Mouse (Mus musculus): ENCODE data around the gene Srsf1.

Srsf1 gene

DNA sequence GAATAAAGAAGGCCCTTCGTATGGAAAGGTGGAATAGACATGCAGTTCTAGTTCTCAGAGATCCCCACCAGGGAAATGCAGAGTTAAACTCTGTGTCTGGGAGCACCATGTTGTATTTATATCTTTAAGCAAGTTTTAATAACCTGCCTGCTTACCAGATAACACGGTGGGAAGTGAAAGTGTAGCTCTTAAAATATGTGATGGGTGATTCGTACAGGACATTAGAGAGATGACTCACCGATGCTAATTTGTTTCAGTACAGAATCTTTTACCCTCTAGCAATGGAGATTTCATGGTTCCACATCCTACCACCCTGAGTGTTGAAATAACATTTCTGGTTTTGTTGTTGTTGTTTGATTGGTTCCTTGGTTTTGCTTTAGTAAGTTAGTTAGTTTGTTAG lies 23.2 kb downstream of the Srsf1 start:
- DNase-seq (ENCODE audit: low spot score in 2 of 2) = no peak

GRCm38 (mm10) chr11:88071113-88071512 lies 23.9 kb downstream of the Srsf1 start:
- DNase-seq (ENCODE audit: low spot score in 2 of 2) = no peak

DNA sequence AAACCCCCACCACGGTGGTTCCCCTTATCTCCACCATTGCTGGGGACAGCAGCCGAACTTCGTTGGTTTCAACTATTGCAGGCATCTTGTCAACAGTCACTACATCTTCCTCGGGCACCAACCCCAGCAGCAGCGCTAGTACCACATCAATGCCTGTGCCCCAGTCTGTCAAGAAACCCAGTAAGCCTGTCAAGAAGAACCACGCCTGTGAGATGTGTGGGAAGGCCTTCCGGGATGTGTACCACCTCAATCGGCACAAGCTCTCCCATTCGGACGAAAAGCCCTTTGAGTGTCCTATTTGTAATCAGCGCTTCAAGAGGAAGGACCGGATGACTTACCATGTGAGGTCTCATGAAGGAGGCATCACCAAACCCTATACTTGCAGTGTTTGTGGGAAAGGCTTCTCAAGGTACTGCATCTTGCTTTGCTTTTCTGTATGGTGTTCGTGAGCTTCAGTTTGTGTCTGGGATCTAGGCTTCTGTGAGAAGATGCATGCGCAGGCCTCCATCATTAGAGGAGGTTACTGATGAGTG lies 26.2 kb downstream of the Srsf1 start:
- no peak for DNase-seq (ENCODE audit: low spot score in 2 of 2)

DNA sequence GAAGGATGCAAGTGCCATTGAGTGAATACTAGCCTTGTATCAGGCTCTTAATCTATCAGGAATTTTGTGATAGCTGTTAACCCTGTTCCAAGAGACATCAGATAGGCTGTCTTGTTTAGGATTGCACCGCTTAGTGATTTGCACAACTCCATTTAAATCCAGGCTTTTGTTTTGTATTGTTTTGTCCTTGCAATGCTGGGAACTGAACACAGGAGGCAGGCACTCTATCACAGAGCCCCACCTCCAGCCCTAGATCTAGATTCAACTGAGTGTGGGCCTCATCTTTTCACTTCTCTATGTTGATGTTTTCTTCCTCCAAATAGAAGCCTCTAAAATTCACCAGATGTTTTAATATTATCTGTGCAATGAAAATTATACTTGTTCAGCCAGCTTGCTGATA lies 28.5 kb downstream of the Srsf1 start:
- no peak for DNase-seq (ENCODE audit: low spot score in 2 of 2)

GRCm38 (mm10) chr11:88076394-88076793 lies 29.2 kb downstream of the Srsf1 start:
- DNase-seq (ENCODE audit: low spot score in 2 of 2) = no peak

DNA sequence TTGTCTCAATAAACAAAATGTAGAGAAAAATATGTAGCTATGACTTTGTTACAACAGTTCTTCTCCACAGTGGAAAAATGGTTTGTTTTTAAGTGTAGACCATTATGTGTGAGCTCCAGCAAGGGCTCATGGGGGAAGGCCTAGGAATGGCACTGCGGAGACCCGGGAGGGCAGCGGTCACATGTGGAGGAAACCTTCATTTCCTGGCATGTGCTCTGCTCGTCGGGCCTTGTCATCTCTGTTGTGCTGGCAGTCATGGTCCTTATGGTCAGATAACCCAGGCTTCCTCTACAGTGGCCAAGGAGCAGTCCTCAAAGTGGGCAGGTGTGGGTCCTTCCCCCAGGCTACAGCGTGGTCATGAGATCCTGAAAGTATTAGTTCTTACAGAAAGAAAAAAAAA lies 36.5 kb downstream of the Srsf1 start:
- DNase-seq (ENCODE audit: low spot score in 2 of 2) = no peak

- DNase-seq (ENCODE audit: low spot score in 2 of 2) = peak; percentile 59 to 70
Observed at GRCm38 (mm10) chr11:88086737-88087627, 39.8 kb downstream of the Srsf1 start.

DNA sequence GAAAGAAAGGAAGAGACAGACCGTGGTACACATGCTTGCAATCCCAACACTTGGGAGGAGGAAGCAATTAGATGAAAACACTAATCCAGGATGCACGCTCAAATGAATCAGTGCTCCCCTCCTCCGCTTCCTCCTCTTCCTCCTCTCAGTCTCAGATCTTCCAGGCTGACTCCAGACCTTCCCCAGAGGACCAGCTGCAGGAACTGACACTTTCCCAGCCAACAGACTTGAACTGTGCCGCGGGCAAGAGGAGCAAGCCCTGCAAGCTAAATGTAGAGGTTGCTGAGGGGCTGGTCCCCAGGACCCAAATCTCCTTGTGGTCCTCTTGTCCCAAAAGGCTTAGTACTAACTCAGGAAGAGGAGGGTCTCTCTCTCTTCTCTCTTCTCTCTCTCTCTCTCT lies 42.0 kb downstream of the Srsf1 start:
- DNase-seq (ENCODE audit: low spot score in 2 of 2) = no peak

- DNase-seq (ENCODE audit: low spot score in 2 of 2) = no peak
Observed at GRCm38 (mm10) chr11:88090293-88090692, 43.1 kb downstream of the Srsf1 start.

DNA sequence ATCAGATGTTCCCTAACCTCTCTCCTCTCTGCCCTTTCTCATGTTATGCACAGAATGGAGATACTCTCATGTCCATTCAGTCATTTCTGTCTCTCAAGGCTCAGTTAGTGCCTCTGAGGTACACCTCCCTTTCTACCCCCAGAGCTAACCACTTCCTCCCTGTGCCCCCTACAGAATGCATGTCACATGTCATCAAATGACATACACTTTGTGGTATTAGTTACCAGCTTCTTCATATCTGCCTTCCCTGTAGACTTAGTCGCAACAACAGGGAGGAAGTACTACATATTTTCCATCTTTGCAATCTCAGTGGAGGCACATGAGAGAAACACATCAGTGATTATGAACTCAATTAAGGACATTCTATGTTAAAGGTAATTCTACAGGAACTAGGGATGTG lies 44.8 kb downstream of the Srsf1 start:
- peak; percentile 47 to 49 for DNase-seq (ENCODE audit: low spot score in 2 of 2)

GRCm38 (mm10) chr11:88097173-88097572 lies 50.0 kb downstream of the Srsf1 start:
- no peak for DNase-seq (ENCODE audit: low spot score in 2 of 2)

DNA sequence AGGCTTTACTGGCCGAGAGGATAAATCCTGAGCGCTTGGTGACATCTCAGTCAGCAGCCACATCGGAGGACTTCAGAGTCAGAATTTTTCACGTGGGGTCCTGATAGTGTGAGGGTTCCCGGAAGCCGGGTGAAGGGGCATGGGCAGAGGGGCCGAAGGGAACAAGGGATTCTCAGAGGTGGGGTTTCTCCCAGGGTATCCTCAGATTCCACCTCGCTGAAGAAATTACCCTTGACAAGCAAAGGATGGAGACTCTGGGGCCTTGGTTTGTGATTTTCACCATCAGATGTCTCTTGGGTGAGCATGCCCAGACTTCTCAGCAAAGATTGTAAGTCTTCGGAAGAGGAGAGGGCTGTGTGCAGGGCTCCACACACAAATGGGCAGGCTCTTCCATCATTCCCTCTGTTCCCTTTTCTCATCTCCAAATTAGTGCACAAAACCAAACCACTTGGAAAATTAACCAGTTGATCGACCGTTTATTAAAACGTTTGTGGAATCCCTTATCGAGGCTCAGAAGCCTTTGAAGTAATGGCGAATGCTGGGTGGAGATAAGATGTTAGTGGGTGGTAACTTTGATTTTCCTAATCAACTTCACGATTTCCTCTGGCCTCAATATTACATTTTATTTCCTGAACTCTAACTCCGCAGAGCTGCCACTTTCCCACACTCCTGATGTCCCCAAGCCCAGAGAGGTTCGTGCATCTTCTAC lies 51.0 kb downstream of the Srsf1 start, which contains the start of gene Cuedc1:
TSS of gene Cuedc1 (plus strand) at position 38 of the 709 bp plus-strand sequence.
- no peak for DNase-seq (ENCODE audit: low spot score in 2 of 2)

- peak; percentile 68 to 69 for DNase-seq (ENCODE audit: low spot score in 2 of 2)
Observed at GRCm38 (mm10) chr11:88098787-88099598, 51.8 kb downstream of the Srsf1 start.

DNA sequence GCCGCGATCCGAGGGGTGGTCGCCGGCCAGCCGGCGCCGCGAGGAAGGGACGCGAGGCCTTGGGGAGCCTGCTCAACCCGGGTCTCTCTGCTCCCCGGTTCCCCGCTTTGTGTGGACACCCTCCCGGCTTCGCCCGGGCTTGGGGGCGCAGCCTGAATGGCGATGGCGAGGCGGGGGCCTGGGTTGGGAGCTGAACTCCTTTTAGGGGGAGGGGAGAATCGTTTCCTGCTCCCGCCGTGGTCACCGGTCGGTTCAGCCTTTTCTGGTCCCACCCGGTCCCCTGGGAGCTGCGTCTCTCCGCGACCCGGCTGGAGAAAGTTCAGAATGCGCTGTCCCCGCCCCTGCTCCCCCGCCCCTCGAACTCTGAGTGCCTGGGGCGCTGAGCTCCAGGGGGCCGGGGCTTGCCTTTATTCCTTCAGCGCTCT lies 52.4 kb downstream of the Srsf1 start:
- DNase-seq (ENCODE audit: low spot score in 2 of 2) = peak; percentile 19 to 24

- DNase-seq (ENCODE audit: low spot score in 2 of 2) = no peak
Observed at GRCm38 (mm10) chr11:88100170-88100569, 53.0 kb downstream of the Srsf1 start.

Data from spleen, postnatal 36 days (tissue).